Mouse (Mus musculus) CH12.LX (cell line): ENCODE measurements at regions not wholly inside any gene's neighbourhood (a gene's known extent, or its start where the extent isn't known, plus 50 kb on each side); places are given as distances from the start of the nearest gene placed in this dataset.

Source experiments
- DNase-seq: peaks from one replicate; pipeline ENCODE4 v3.0.0-alpha.2; 2013; ENCODE audit errors: extremely low read depth
- H3K27ac ChIP-seq: 2 replicates; pipeline ENCODE4 v1.5.1; 2012; ENCODE audit warnings: low read depth, mild to moderate bottlenecking, control low read depth, moderate library complexity; ENCODE audit not compliant: insufficient read depth
- H3K27me3 ChIP-seq: replicated peaks from 2 replicates; pipeline ENCODE3; 2012; ENCODE audit warnings: inconsistent platforms
- H3K36me3 ChIP-seq, 2 experiments: replicated peaks in 1 of 2; 2 replicates each; pipeline versions ENCODE3 to v1.6.1; 2012; ENCODE audit warnings: inconsistent platforms in 1 of 2, low read length in 1 of 2, mild to moderate bottlenecking in 1 of 2, mixed read lengths in 1 of 2, moderate library complexity in 1 of 2; ENCODE audit not compliant: control insufficient read depth in 1 of 2, insufficient read depth in 1 of 2
- H3K4me1 ChIP-seq, 2 experiments: 2 replicates each; pipeline ENCODE4 v1.6.1; 2012; ENCODE audit warnings: inconsistent platforms in 1 of 2, moderate library complexity in 1 of 2; ENCODE audit not compliant: insufficient read depth in 2 of 2, control insufficient read depth in 1 of 2
- H3K4me2 ChIP-seq: 2 replicates; pipeline ENCODE4 v1.6.1; 2012; ENCODE audit warnings: low read depth, mild to moderate bottlenecking, control low read depth; ENCODE audit not compliant: poor library complexity, insufficient read depth, severe bottlenecking
- H3K4me3 ChIP-seq, 3 experiments: fragments of 150-350 bp in 1 of 3; sonication (generic) in 1 of 3; replicated peaks in 1 of 3; 2 replicates each; pipeline versions ENCODE3 to v1.5.1; 2011 to 2012; ENCODE audit warnings: low read depth in 2 of 3, low read length in 2 of 3, mild to moderate bottlenecking in 2 of 3, moderate library complexity in 2 of 3, control low read depth in 1 of 3, improper control_type of control experiment in 1 of 3, inconsistent platforms in 1 of 3, mixed read lengths in 1 of 3; ENCODE audit not compliant: poor library complexity in 1 of 3
- H3K79me2 ChIP-seq: replicated peaks from 2 replicates; pipeline ENCODE4 v1.6.1; 2012; ENCODE audit warnings: mild to moderate bottlenecking, moderate library complexity; ENCODE audit not compliant: control insufficient read depth, poor library complexity, insufficient read depth, severe bottlenecking; ENCODE audit errors: extremely low read depth
- H3K9ac ChIP-seq: 2 replicates; pipeline ENCODE4 v1.6.1; 2012; ENCODE audit warnings: low read depth, mild to moderate bottlenecking, control low read depth, moderate library complexity; ENCODE audit not compliant: insufficient read depth
- H3K9me3 ChIP-seq: replicated peaks from 2 replicates; pipeline ENCODE3; 2012; ENCODE audit warnings: low read length, inconsistent platforms, mixed read lengths
- ELF1 ChIP-seq: IDR thresholded peaks from 2 replicates; pipeline ENCODE4 v1.6.1; 2014; ENCODE audit warnings: low read depth, mild to moderate bottlenecking, inconsistent platforms, low read length, improper control_type of control experiment
- EP300 ChIP-seq: IDR thresholded peaks from 2 replicates; pipeline ENCODE4 v1.6.1; 2011; ENCODE audit warnings: low read length, improper control_type of control experiment
- IRF4 ChIP-seq: IDR thresholded peaks from 2 replicates; pipeline ENCODE4 v1.6.1; 2014; ENCODE audit warnings: low read depth, mild to moderate bottlenecking, inconsistent platforms, low read length, improper control_type of control experiment
- JUN ChIP-seq: IDR thresholded peaks from 2 replicates; pipeline ENCODE4 v1.6.1; 2011; ENCODE audit warnings: low read depth, mild to moderate bottlenecking, low read length, improper control_type of control experiment, moderate library complexity; ENCODE audit not compliant: insufficient read depth
- MAFK ChIP-seq: IDR thresholded peaks from 2 replicates; pipeline ENCODE4 v1.6.1; 2011; ENCODE audit warnings: low read length, improper control_type of control experiment; ENCODE audit not compliant: insufficient replicate concordance
- MAX ChIP-seq: IDR thresholded peaks from 2 replicates; pipeline ENCODE4 v1.6.1; 2011; ENCODE audit warnings: low read length, improper control_type of control experiment
- MEF2A ChIP-seq: IDR thresholded peaks from 2 replicates; pipeline ENCODE4 v1.6.1; 2014; ENCODE audit warnings: low read depth, mild to moderate bottlenecking, inconsistent platforms, low read length, improper control_type of control experiment, borderline replicate concordance
- MXI1 ChIP-seq: IDR thresholded peaks from 2 replicates; pipeline ENCODE4 v1.6.1; 2011; ENCODE audit warnings: mild to moderate bottlenecking, low read depth, low read length, improper control_type of control experiment
- NRF1 ChIP-seq: IDR thresholded peaks from 2 replicates; pipeline ENCODE4 v1.6.1; 2014; ENCODE audit warnings: low read depth, mild to moderate bottlenecking, inconsistent platforms, low read length, improper control_type of control experiment, moderate library complexity
- PAX5 ChIP-seq: IDR thresholded peaks from 2 replicates; pipeline ENCODE4 v1.6.1; 2012; ENCODE audit warnings: low read length, inconsistent platforms, mixed read lengths
- SIN3A ChIP-seq: IDR thresholded peaks from 2 replicates; pipeline ENCODE4 v1.6.1; 2012; ENCODE audit warnings: low read length, improper control_type of control experiment, inconsistent platforms
- SMC3 ChIP-seq: IDR thresholded peaks from 2 replicates; pipeline ENCODE4 v1.6.1; 2011; ENCODE audit warnings: low read depth, low read length, improper control_type of control experiment
- TBP ChIP-seq: conservative IDR thresholded peaks from 2 replicates; pipeline ENCODE4 v1.6.1; 2011; ENCODE audit warnings: low read depth, low read length, improper control_type of control experiment
- TCF12 ChIP-seq: IDR thresholded peaks from 2 replicates; pipeline ENCODE4 v1.6.1; 2014; ENCODE audit warnings: low read depth, mild to moderate bottlenecking, inconsistent platforms, low read length, improper control_type of control experiment
- ZNF384 ChIP-seq: IDR thresholded peaks from 2 replicates; pipeline ENCODE4 v1.6.1; 2012; ENCODE audit warnings: low read depth, low read length, improper control_type of control experiment, inconsistent platforms
- dilution Hi-C: fragments of 300-500 bp; cut with MboI; formaldehyde crosslinking; loops from 2 replicates; pipeline ENCODE4 v1.14.3; 2020; ENCODE audit warnings: low sequenced_read_pairs; ENCODE audit not compliant: extremely low pct_unique_long_range_greater_than_20kb, extremely low pct_ligation_motif_present
- in situ Hi-C: fragments of 300-500 bp; cut with MboI; formaldehyde crosslinking; loops from 3 replicates; pipeline ENCODE4 v1.14.3; 2019; ENCODE audit warnings: low sequenced_read_pairs, low pct_ligation_motif_present, low pct_unique_long_range_greater_than_20kb, mixed read lengths

GRCm38 (mm10) chr9:61707875-61708274 lies 206.5 kb downstream of the Rplp1 start (continued):
- TF ChIP-seq EP300 = peak; percentile 89
- 0 out of 2 replicates have a peak, but pooled peaks have one; percentile 22 for TF ChIP-seq TBP
- TF ChIP-seq MEF2A = peak; percentile 81
- 0 out of 2 replicates have a peak, but pooled peaks have one; percentile 25 for TF ChIP-seq ELF1
- peak; percentile 76 for TF ChIP-seq MAFK
- peak; percentile 15; the same call in 1 of the 2 replicates for TF ChIP-seq NRF1
- TF ChIP-seq IRF4 = peak; percentile 93

- in situ Hi-C loops (loop anchor here (10.0 kb wide), 1 partner anchor 118 kb away; no protein-coding TSS in a partner anchor), dilution Hi-C loops (no loop called here)
- TF ChIP-seq PAX5 (no peak), SIN3A (peak; percentile 14; the same call in 1 of the 2 replicates)
- peak overlapping the region; percentile 61; the same call in 1 of the 2 replicates for H3K4me2 ChIP-seq
- peaks cover 15 to 39% of the 10 kb centered on the region in 2 experiments for H3K4me1 ChIP-seq
- DNase-seq = peak; percentile 12
- H3K36me3 ChIP-seq = no peaks in the 10 kb centered on the region
- no peaks in the 10 kb centered on the region for H3K79me2 ChIP-seq
- peaks cover 5% of the 10 kb centered on the region for H3K9me3 ChIP-seq
- H3K4me3 ChIP-seq = no peak overlapping the region
- H3K9ac ChIP-seq = no peak overlapping the region
- peaks cover 4% of the 10 kb centered on the region for H3K27me3 ChIP-seq
- H3K27ac ChIP-seq = no peak overlapping the region
Observed at GRCm38 (mm10) chr9:61707296-61707695, 207.0 kb downstream of the Rplp1 start.

DNA sequence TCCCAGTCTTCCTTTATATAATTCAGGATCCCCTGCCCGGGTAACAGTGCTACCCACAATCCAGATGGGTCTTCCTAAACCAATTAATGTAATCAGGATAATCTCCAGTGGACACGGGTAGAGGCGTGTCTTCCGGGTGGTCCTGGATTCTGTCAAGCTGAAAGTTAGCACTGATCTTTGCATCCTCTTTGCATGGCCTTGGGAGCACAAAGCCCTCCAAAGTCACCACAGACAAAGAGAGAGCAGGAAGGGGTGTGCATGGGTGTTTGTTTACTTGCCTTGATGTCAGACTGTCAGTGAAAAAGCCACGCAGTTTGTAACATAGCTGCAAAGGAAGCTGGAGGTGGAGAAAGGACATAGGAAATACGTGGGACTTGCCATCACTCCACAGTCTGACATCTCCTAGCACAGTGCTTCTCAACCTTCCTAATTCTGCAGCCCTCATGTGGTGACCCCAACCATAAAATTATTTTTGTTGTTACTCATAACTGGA lies 208.0 kb downstream of the Rplp1 start:
- in situ Hi-C loops = loop anchor here (10.0 kb wide), 1 partner anchor 118 kb away; no protein-coding TSS in a partner anchor
- dilution Hi-C loops = no loop called here

More for the DNA sequence above, 208.0 kb downstream of the Rplp1 start:
- Histone ChIP-seq H3K79me2 (no peaks in the 10 kb centered on the region), H3K9ac (no peak overlapping the region), H3K4me2 (no peak overlapping the region), H3K27ac (no peak overlapping the region), H3K36me3 (no peaks in the 10 kb centered on the region), H3K27me3 (peaks cover 6% of the 10 kb centered on the region), H3K4me1 (peaks cover 15 to 44% of the 10 kb centered on the region in 2 experiments), H3K9me3 (peaks cover 6% of the 10 kb centered on the region), H3K4me3 (no peak overlapping the region)
- no peak for DNase-seq
- no peak for TF ChIP-seq MXI1
- TF ChIP-seq ZNF384 = no peak
- no peak for TF ChIP-seq MAX
- TF ChIP-seq TCF12 = no peak
- no peak for TF ChIP-seq SMC3
- TF ChIP-seq MAFK = no peak
- no peak for TF ChIP-seq MEF2A
- TF ChIP-seq JUN = no peak
